Mouse (Mus musculus): ENCODE measurements around the gene Gm3383.
"Not testable (repeated sequence)": the region's sequence is repeated elsewhere in the genome, so short reads cannot be mapped to it uniquely, and the experiment has no call there.

Gm3383 gene

DNA sequence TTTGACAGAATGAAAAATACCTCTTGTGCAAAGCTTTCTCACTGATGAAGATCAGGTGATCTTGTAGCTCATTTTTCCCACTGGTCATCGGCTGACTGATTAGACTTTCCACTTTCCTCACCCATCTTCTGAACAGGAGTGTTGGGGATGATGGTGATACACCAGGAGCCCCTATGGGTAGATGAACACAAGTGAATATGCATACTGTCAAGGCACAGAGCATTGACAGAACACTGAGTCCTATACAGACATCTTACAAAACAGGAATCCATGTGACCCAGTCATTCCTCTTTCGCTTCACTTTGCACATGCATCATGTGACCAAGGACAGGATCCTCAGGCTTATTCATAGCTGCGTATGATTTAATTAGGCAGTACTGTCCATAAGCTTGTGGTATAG is at the start of gene Gm3383:
Gene Gm3383, minus strand, starts transcription at position 101 of the 400 bp plus-strand sequence.
- not testable (repeated sequence) for DNase-seq (ENCODE audit: low read depth, low spot score)

- DNase-seq (ENCODE audit: low read depth, low spot score), result not testable (repeated sequence)
Measured at GRCm38 (mm10) chr14:5855911-5856310, 48.1 kb upstream of the Gm3383 start.

- DNase-seq (ENCODE audit: low read depth, low spot score), result not testable (repeated sequence)
Measured at GRCm38 (mm10) chr14:5830229-5830628, 22.4 kb upstream of the Gm3383 start, which contains the start of gene Gm3424. Gm3424 (minus strand) TSS chr14:5830329.

GRCm38 (mm10) chr14:5812699-5813356 is 5.0 kb upstream of the Gm3383 start:
- not testable (repeated sequence) for DNase-seq (ENCODE audit: low read depth, low spot score)

DNA sequence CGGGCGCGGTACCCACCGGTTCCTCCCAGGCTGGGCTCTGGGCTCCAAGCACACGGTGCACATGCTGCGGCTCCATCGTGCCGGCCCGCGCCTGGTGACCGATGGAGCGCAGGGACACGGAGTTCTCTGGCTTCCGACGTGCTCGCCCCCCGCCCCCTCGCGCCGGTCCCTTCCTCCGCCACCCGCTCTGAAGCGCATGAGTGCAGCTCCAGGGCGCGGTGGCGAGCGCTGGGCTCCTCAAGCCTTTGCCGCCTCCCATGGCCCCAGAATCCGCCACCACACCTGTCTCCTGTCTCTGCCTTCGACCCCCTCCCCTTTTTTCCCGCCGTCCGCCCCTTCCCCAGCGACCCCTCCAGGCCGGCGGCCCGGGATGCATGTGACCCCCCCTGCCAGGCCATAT is 66.3 kb downstream of the Gm3383 start, which contains the start of gene Gm3373:
Gene Gm3373, minus strand, starts transcription at position 101 of the 400 bp plus-strand sequence.
- not testable (repeated sequence) for DNase-seq (ENCODE audit: low read depth, low spot score)

- DNase-seq (ENCODE audit: low read depth, low spot score), result not testable (repeated sequence)
Measured at GRCm38 (mm10) chr14:5687357-5687756, 120.4 kb downstream of the Gm3383 start, which contains the start of gene Gm9603. Gm9603 (minus strand) TSS chr14:5687457.

GRCm38 (mm10) chr14:5632928-5633327 is 174.9 kb downstream of the Gm3383 start, which contains the start of gene Gm8265:
Gm8265 (minus strand) TSS chr14:5633028.
- DNase-seq (ENCODE audit: low read depth, low spot score), result not testable (repeated sequence)
